Mouse (Mus musculus) myocyte (in vitro differentiated cells): ENCODE data around the gene Ddx28.

Experiments used
- CEBPB ChIP-seq: IDR thresholded peaks from 2 replicates; pipeline ENCODE4 v1.6.1; 2011; ENCODE audit warnings: mild to moderate bottlenecking, moderate library complexity; ENCODE audit not compliant: poor library complexity, insufficient read depth, severe bottlenecking
- E2F4 ChIP-seq: IDR thresholded peaks from one replicate; pipeline ENCODE4 v1.6.1; 2011; ENCODE audit warnings: mild to moderate bottlenecking, control low read depth, moderate library complexity; ENCODE audit not compliant: insufficient read depth
- MAX ChIP-seq: IDR thresholded peaks from one replicate; pipeline ENCODE4 v1.6.1; 2011; ENCODE audit warnings: low read depth, mild to moderate bottlenecking, control low read depth
- MYOD1 ChIP-seq, 3 experiments: IDR thresholded peaks; one replicate each; pipeline ENCODE4 v1.6.1; 2011; ENCODE audit warnings: control low read depth in 2 of 3, low read depth in 2 of 3, mild to moderate bottlenecking in 2 of 3, moderate library complexity in 1 of 3; ENCODE audit not compliant: insufficient read length in 2 of 3, control insufficient read depth in 1 of 3
- MYOG ChIP-seq, 3 experiments: IDR thresholded peaks; one replicate each; pipeline ENCODE4 v1.6.1; 2011; ENCODE audit warnings: control low read depth in 2 of 3, low read depth in 2 of 3, mild to moderate bottlenecking in 2 of 3; ENCODE audit not compliant: insufficient read length in 2 of 3, control insufficient read depth in 1 of 3, insufficient read depth in 1 of 3
- POLR2A ChIP-seq: IDR thresholded peaks from one replicate; pipeline ENCODE4 v1.6.1; 2011; ENCODE audit warnings: low read depth, mild to moderate bottlenecking, control low read depth, moderate library complexity; ENCODE audit not compliant: insufficient read length
- REST ChIP-seq: IDR thresholded peaks from one replicate; pipeline ENCODE4 v1.6.1; 2011; ENCODE audit warnings: mild to moderate bottlenecking, control low read depth, moderate library complexity; ENCODE audit not compliant: insufficient read depth, insufficient read length
- SRF ChIP-seq: IDR thresholded peaks from one replicate; pipeline ENCODE4 v1.6.1; 2011; ENCODE audit warnings: low read depth; ENCODE audit not compliant: control insufficient read depth, insufficient read length
- TCF12 ChIP-seq: IDR thresholded peaks from one replicate; pipeline ENCODE4 v1.6.1; 2011; ENCODE audit warnings: mild to moderate bottlenecking, control low read depth; ENCODE audit not compliant: poor library complexity, insufficient read depth, severe bottlenecking
- USF1 ChIP-seq: IDR thresholded peaks from one replicate; pipeline ENCODE4 v1.6.1; 2011; ENCODE audit warnings: low read depth, mild to moderate bottlenecking, control low read depth, moderate library complexity

GRCm38 (mm10) chr8:106059613-106060371 is 48.1 kb upstream of the Ddx28 start:
- TF ChIP-seq SRF (no peak), E2F4 (no peak), MAX (no peak), POLR2A (peak; percentile 59), MYOG (IDR thresholded peaks at IDR 0.05; ENCODE audit: control insufficient read depth in 1 of 3, insufficient read depth in 1 of 3, insufficient read length in 2 of 3, low read depth in 2 of 3) (peak in 1 of 3 experiments; percentile 19), CEBPB (no peak), TCF12 (no peak), USF1 (no peak), REST (no peak), MYOD1 (IDR thresholded peaks at IDR 0.05; ENCODE audit: control insufficient read depth in 1 of 3, insufficient read length in 2 of 3, low read depth in 2 of 3) (no peak)
